Mouse (Mus musculus) olfactory bulb, adult 2 months (tissue): ENCODE results near the gene Yaf2.

Experiments
- CTCF ChIP-seq: fragments of 200-500 bp; IDR thresholded peaks from 2 replicates; pipeline ENCODE4 v1.5.1; 2012; ENCODE audit warnings: low read depth, mild to moderate bottlenecking, low read length, moderate library complexity; ENCODE audit not compliant: insufficient read depth
- POLR2A ChIP-seq: fragments of 200-500 bp; IDR thresholded peaks from 2 replicates; pipeline ENCODE4 v1.6.1; 2012; ENCODE audit warnings: mild to moderate bottlenecking, low read depth, low read length, moderate library complexity; ENCODE audit not compliant: insufficient read depth

- TF ChIP-seq CTCF (no peak), POLR2A (no peak)
Measured at GRCm38 (mm10) chr15:93368558-93368957, 31.8 kb upstream of the Yaf2 start.
